Mouse (Mus musculus) CH12.LX (cell line): ENCODE data around the gene Pdk2. TPM values are rescaled to one million over a fixed set of nuclear protein-coding genes. Genes with fewer than 3 reads are reported as not detected.
A peak's percentile ranks its signal among the peaks of the same experiment; 100 is the strongest.

Source experiments
- DNase-seq: peaks from one replicate; pipeline ENCODE4 v3.0.0-alpha.2; 2013; ENCODE audit errors: extremely low read depth
- H3K27ac ChIP-seq: 2 replicates; pipeline ENCODE4 v1.5.1; 2012; ENCODE audit warnings: low read depth, mild to moderate bottlenecking, control low read depth, moderate library complexity; ENCODE audit not compliant: insufficient read depth
- H3K27me3 ChIP-seq: replicated peaks from 2 replicates; pipeline ENCODE3; 2012; ENCODE audit warnings: inconsistent platforms
- H3K36me3 ChIP-seq, 2 experiments: replicated peaks in 1 of 2; 2 replicates each; pipeline versions ENCODE3 to v1.6.1; 2012; ENCODE audit warnings: inconsistent platforms in 1 of 2, low read length in 1 of 2, mild to moderate bottlenecking in 1 of 2, mixed read lengths in 1 of 2, moderate library complexity in 1 of 2; ENCODE audit not compliant: control insufficient read depth in 1 of 2, insufficient read depth in 1 of 2
- H3K4me1 ChIP-seq, 2 experiments: 2 replicates each; pipeline ENCODE4 v1.6.1; 2012; ENCODE audit warnings: inconsistent platforms in 1 of 2, moderate library complexity in 1 of 2; ENCODE audit not compliant: insufficient read depth in 2 of 2, control insufficient read depth in 1 of 2
- H3K4me2 ChIP-seq: 2 replicates; pipeline ENCODE4 v1.6.1; 2012; ENCODE audit warnings: low read depth, mild to moderate bottlenecking, control low read depth; ENCODE audit not compliant: poor library complexity, insufficient read depth, severe bottlenecking
- H3K4me3 ChIP-seq, 3 experiments: fragments of 150-350 bp in 1 of 3; sonication (generic) in 1 of 3; replicated peaks in 1 of 3; 2 replicates each; pipeline versions ENCODE3 to v1.5.1; 2011 to 2012; ENCODE audit warnings: low read depth in 2 of 3, low read length in 2 of 3, mild to moderate bottlenecking in 2 of 3, moderate library complexity in 2 of 3, control low read depth in 1 of 3, improper control_type of control experiment in 1 of 3, inconsistent platforms in 1 of 3, mixed read lengths in 1 of 3; ENCODE audit not compliant: poor library complexity in 1 of 3
- H3K79me2 ChIP-seq: replicated peaks from 2 replicates; pipeline ENCODE4 v1.6.1; 2012; ENCODE audit warnings: mild to moderate bottlenecking, moderate library complexity; ENCODE audit not compliant: control insufficient read depth, poor library complexity, insufficient read depth, severe bottlenecking; ENCODE audit errors: extremely low read depth
- H3K9ac ChIP-seq: 2 replicates; pipeline ENCODE4 v1.6.1; 2012; ENCODE audit warnings: low read depth, mild to moderate bottlenecking, control low read depth, moderate library complexity; ENCODE audit not compliant: insufficient read depth
- H3K9me3 ChIP-seq: replicated peaks from 2 replicates; pipeline ENCODE3; 2012; ENCODE audit warnings: low read length, inconsistent platforms, mixed read lengths
- CHD2 ChIP-seq: IDR thresholded peaks from 2 replicates; pipeline ENCODE4 v1.6.1; 2011; ENCODE audit warnings: low read length, improper control_type of control experiment
- ELF1 ChIP-seq: IDR thresholded peaks from 2 replicates; pipeline ENCODE4 v1.6.1; 2014; ENCODE audit warnings: low read depth, mild to moderate bottlenecking, inconsistent platforms, low read length, improper control_type of control experiment
- GABPA ChIP-seq: IDR thresholded peaks from 2 replicates; pipeline ENCODE4 v1.6.1; 2012; ENCODE audit warnings: low read depth, low read length, improper control_type of control experiment, inconsistent platforms; ENCODE audit not compliant: insufficient replicate concordance
- HCFC1 ChIP-seq: IDR thresholded peaks from 2 replicates; pipeline ENCODE4 v1.6.1; 2012; ENCODE audit warnings: low read depth, mild to moderate bottlenecking, inconsistent platforms, low read length, improper control_type of control experiment
- IRF4 ChIP-seq: IDR thresholded peaks from 2 replicates; pipeline ENCODE4 v1.6.1; 2014; ENCODE audit warnings: low read depth, mild to moderate bottlenecking, inconsistent platforms, low read length, improper control_type of control experiment
- JUND ChIP-seq: conservative IDR thresholded peaks from 2 replicates; pipeline ENCODE4 v1.6.1; 2011; ENCODE audit warnings: low read depth, low read length, improper control_type of control experiment
- MAFK ChIP-seq: IDR thresholded peaks from 2 replicates; pipeline ENCODE4 v1.6.1; 2011; ENCODE audit warnings: low read length, improper control_type of control experiment; ENCODE audit not compliant: insufficient replicate concordance
- MXI1 ChIP-seq: IDR thresholded peaks from 2 replicates; pipeline ENCODE4 v1.6.1; 2011; ENCODE audit warnings: mild to moderate bottlenecking, low read depth, low read length, improper control_type of control experiment
- MYC ChIP-seq: IDR thresholded peaks from 2 replicates; pipeline ENCODE4 v1.6.1; 2011; ENCODE audit warnings: low read depth, mild to moderate bottlenecking, improper control_type of control experiment, low read length
- NRF1 ChIP-seq: IDR thresholded peaks from 2 replicates; pipeline ENCODE4 v1.6.1; 2014; ENCODE audit warnings: low read depth, mild to moderate bottlenecking, inconsistent platforms, low read length, improper control_type of control experiment, moderate library complexity
- POLR2A ChIP-seq: IDR thresholded peaks from 2 replicates; pipeline ENCODE4 v1.6.1; 2011; ENCODE audit warnings: low read depth, mild to moderate bottlenecking, improper control_type of control experiment, low read length
- USF1 ChIP-seq: IDR thresholded peaks from 2 replicates; pipeline ENCODE4 v1.6.1; 2014; ENCODE audit warnings: low read depth, mild to moderate bottlenecking, inconsistent platforms, low read length, improper control_type of control experiment
- dilution Hi-C: fragments of 300-500 bp; cut with MboI; formaldehyde crosslinking; loops from 2 replicates; pipeline ENCODE4 v1.14.3; 2020; ENCODE audit warnings: low sequenced_read_pairs; ENCODE audit not compliant: extremely low pct_unique_long_range_greater_than_20kb, extremely low pct_ligation_motif_present
- in situ Hi-C: fragments of 300-500 bp; cut with MboI; formaldehyde crosslinking; loops from 3 replicates; pipeline ENCODE4 v1.14.3; 2019; ENCODE audit warnings: low sequenced_read_pairs, low pct_ligation_motif_present, low pct_unique_long_range_greater_than_20kb, mixed read lengths
- polyA plus RNA-seq: library from polyadenylated mRNA; unstranded; fragments of >175 nt; gene quantifications from 2 replicates; pipeline ENCODE4 v1.2.1, GENCODE M21; 2012; ENCODE audit warnings: low read depth; ENCODE audit not compliant: insufficient read length
- total RNA-seq, 2 experiments: library from RNA; depleted of rRNA; stranded (reverse); fragments of 300-350 nt in 1 of 2; fragments of >200 nt in 1 of 2; gene quantifications; 2 replicates each; pipeline ENCODE4 v1.2.3; 2012 to 2014

Gene Pdk2
- total and polyA plus RNA-seq, 3 experiments = not detected

DNA sequence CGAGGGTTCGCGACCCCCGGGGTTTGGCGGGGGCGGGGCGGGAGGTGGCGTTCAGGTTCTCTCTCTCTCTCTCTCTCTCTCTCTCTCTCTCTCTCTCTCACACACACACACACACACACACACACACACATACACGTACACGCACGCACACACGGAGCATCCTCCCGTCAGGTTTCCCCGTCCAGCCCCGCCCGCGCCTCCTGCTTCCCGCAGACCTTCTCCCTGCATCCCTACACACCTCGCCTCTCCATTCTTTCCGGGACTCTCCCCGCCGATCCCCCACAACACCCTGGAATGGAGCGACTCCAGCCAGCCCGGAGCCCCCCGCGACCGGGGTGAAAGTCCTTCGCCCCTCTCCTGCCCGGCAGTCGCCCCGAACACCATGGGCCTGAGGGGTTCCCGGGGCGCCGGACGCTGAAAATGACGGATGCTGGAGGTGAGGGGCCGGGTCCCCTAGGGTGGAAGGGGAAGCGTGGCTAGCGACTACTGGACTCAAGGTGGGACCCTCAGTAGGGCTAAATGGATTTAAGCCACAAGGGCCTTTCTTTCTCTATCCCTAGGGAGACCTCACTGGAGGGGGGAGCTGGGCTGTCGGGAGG lies 30.9 kb downstream of the Pdk2 start:
- dilution Hi-C loops = no loop called here
- Histone ChIP-seq H3K27ac (no peak overlapping the region), H3K9ac (peak overlapping the region; percentile 39), H3K79me2 (no peaks in the 10 kb centered on the region), H3K4me1 (peaks cover 2 to 21% of the 10 kb centered on the region in 2 experiments; a peak in 2 of 4 replicates), H3K4me2 (peak overlapping the region; percentile 86), H3K36me3 (peaks cover 0 to 8% of the 10 kb centered on the region in 2 experiments), H3K4me3 (peak overlapping the region in 1 of 3 experiments; percentile 50), H3K9me3 (peaks cover 4% of the 10 kb centered on the region), H3K27me3 (peaks cover 70% of the 10 kb centered on the region)
- in situ Hi-C loops = no loop called here
- no peak for TF ChIP-seq HCFC1
- no peak for TF ChIP-seq USF1
- no peak for TF ChIP-seq JUND
- TF ChIP-seq MAFK = no peak
- TF ChIP-seq GABPA = no peak
- TF ChIP-seq CHD2 = no peak
- TF ChIP-seq ELF1 = no peak
- no peak for TF ChIP-seq MYC
- TF ChIP-seq MXI1 = no peak
- no peak for DNase-seq

DNA sequence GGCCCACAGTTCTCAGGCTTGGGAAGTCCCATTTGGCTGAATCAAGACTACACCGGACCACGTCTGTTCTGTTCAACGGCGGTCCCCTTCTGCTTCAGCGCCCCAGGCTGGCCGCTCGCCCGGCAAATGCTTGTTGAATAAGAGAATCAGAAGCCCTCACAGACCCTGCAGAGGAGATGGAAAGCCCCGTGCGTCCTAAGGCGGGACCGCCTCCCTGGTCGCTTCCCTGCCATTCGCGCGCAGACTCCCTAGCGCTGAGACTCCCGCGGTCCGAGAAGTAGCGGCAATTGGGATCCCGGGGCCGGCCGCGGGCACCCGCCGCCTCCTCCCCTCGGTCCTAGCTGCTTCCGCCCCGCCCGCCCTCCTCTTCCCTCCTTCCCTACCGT lies 31.5 kb downstream of the Pdk2 start, which contains the start of gene Samd14:
Gene Samd14 (plus strand): TSS at position 251 of the 386 bp plus-strand sequence.
- Histone ChIP-seq H3K36me3 (peaks cover 5 to 14% of the 10 kb centered on the region in 2 experiments), H3K4me3 (peak within 1 kb of the TSS; percentile 27 to 50 (median 43)), H3K79me2 (no peaks in the 10 kb centered on the region), H3K4me2 (peak within 1 kb of the TSS; percentile 86), H3K27me3 (peaks cover 64% of the 10 kb centered on the region), H3K4me1 (peaks cover 2 to 21% of the 10 kb centered on the region in 2 experiments; a peak in 2 of 4 replicates), H3K9me3 (peaks cover 4% of the 10 kb centered on the region), H3K27ac (no peak within 1 kb of the TSS), H3K9ac (peak within 1 kb of the TSS; percentile 39)
- in situ Hi-C loops (no loop called here), dilution Hi-C loops (no loop called here)
- DNase-seq = no peak
- 0 out of 2 replicates have a peak, but pooled peaks have one; percentile 20 for TF ChIP-seq POLR2A
- TF ChIP-seq NRF1 = peak; percentile 78
- TF ChIP-seq IRF4 = no peak
